Mouse (Mus musculus) forebrain, embryonic 16.5 days (tissue): Measurements from ENCODE around the gene Sox1. TPM values are rescaled to one million over a fixed set of nuclear protein-coding genes. Genes with fewer than 3 reads are reported as not detected.

Experiments used
- ATAC-seq: fragments of 200-750 bp; cut with Nextera tagmentation; 2 replicates; pipeline ENCODE4 v1.8.0; 2017; ENCODE audit warnings: mild to moderate bottlenecking, moderate library complexity
- H3K27ac ChIP-seq: fragments of 300-500 bp; sonication (generic); 2 replicates; pipeline ENCODE4 v1.5.1; 2014; ENCODE audit warnings: low read length, control low read depth
- H3K27me3 ChIP-seq: fragments of 300-500 bp; sonication (generic); replicated peaks from 2 replicates; pipeline ENCODE4 v1.6.1; 2014; ENCODE audit warnings: low read length; ENCODE audit not compliant: control insufficient read depth, insufficient read depth
- H3K36me3 ChIP-seq: fragments of 300-500 bp; sonication (generic); 2 replicates; pipeline ENCODE4 v1.6.1; 2014; ENCODE audit not compliant: control insufficient read depth, insufficient read depth
- H3K4me1 ChIP-seq: fragments of 300-500 bp; sonication (generic); replicated peaks from 2 replicates; pipeline ENCODE4 v1.6.1; 2014; ENCODE audit warnings: low read length; ENCODE audit not compliant: control insufficient read depth, insufficient read depth
- H3K4me2 ChIP-seq: fragments of 300-500 bp; sonication (generic); 2 replicates; pipeline ENCODE4 v1.6.1; 2014; ENCODE audit warnings: mild to moderate bottlenecking, low read length, control low read depth
- H3K4me3 ChIP-seq: fragments of 300-500 bp; sonication (generic); replicated peaks from 2 replicates; pipeline ENCODE4 v1.5.1; 2014; ENCODE audit warnings: mild to moderate bottlenecking, low read length, control low read depth
- H3K9ac ChIP-seq: fragments of 300-500 bp; sonication (generic); replicated peaks from 2 replicates; pipeline ENCODE4 v1.6.1; 2014; ENCODE audit warnings: low read depth, low read length, control low read depth
- H3K9me3 ChIP-seq: fragments of 300-500 bp; sonication (generic); 2 replicates; pipeline ENCODE4 v1.6.1; 2016; ENCODE audit warnings: low read length; ENCODE audit not compliant: control insufficient read depth
- WGBS: fragments of 180-500 bp; shearing (Covaris S2); extraction: QIAGEN DNeasy Blood & Tissue Kit; methylation state at CpG from one replicate; pipeline ENCODE4 v1.1.7; 2014; 5-methylcytosine and 5-hydroxymethylcytosine counted together
- polyA plus RNA-seq: library from polyadenylated mRNA; unstranded; fragments of >200 nt; fragmentation: Nextera tagmentation; extraction: Ambion mirVana; gene quantifications from 2 replicates; pipeline ENCODE4 v1.2.1, GENCODE M21; 2015

Sox1 gene
- polyA plus RNA-seq, 1 experiment from 2014 or later: 4.4 TPM

DNA sequence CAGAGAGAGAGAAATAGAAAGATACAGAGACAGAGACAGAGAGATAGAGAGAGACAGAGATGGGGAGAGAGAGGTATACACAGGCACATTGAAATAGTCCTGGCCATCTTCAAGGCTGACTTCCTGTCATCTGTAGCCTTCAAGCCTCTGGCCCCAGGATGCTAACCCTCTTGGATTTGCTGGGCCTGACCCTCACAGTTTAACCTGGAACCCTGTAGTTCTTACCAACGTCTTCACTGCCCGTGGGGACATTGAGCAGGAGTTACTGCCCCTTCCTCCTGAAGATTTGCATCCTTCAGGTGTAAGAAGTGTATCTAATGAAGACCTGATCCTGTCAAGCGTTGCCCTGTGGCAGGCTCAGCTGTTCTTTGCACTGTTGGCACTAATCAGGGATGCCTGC, 14.0 kb upstream of the Sox1 start:
- H3K27me3 ChIP-seq: peaks cover 33% of the 10 kb centered on the region
- WGBS: 81% methylated on average over 3 of the region's 3 CpGs

DNA sequence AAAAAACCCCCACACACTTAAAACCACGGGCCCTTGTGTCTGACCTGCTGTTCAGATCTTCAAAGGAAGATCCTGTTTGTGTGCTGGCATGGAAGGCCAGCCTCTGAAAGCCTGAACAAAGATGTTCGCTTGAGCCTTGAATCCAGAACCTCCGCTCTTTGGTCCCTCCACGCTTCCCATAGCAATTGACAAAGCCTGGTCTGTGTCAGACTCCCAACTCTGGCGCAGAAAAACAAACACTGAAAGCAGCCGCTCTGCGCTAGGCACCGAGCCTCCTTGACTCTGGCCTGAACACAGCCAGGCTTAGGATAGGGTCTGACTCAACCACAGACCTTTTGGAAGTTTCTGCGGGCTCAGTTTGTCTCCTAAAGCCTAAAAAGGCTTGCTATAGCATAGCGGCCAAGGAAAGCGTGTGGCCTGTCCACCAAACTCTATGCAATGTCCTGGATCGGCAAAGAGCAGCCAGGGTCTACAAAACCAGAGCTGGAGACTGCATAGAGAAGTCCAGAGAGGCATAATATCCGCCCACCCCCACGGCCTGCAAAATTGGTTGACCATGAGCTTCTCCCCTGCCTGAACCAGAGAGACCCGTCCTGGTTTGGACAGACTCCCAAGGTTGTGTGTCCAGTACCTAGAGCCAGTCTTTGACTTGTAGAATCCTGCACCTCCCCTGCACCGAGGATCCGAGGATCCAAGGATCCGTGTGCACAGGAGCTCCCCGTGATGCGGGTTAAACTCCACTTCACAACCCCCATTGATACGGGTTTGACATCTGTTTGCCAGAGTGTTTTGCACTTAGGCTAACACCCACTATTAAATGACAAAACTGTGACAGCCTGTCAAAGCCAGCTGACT, 12.2 kb upstream of the Sox1 start:
- ATAC-seq: peak; percentile 14
- 9% methylated on average over 21 of the region's 21 CpGs for WGBS
- Histone ChIP-seq H3K9ac (peak overlapping the region; percentile 15), H3K4me3 (peak overlapping the region; percentile 7; the same call in 1 of the 2 replicates), H3K9me3 (no peaks in the 10 kb centered on the region), H3K4me1 (peaks cover 34% of the 10 kb centered on the region), H3K4me2 (peak overlapping the region; percentile 80), H3K27ac (peak overlapping the region; percentile 78), H3K36me3 (no peaks in the 10 kb centered on the region), H3K27me3 (peaks cover 36% of the 10 kb centered on the region)

More for the DNA sequence above, 14.0 kb upstream of the Sox1 start:
- Histone ChIP-seq H3K9me3 (no peaks in the 10 kb centered on the region), H3K27ac (no peak overlapping the region), H3K4me2 (no peak overlapping the region), H3K36me3 (no peaks in the 10 kb centered on the region), H3K4me3 (no peak overlapping the region), H3K9ac (no peak overlapping the region), H3K4me1 (peaks cover 31% of the 10 kb centered on the region)
- no peak for ATAC-seq

DNA sequence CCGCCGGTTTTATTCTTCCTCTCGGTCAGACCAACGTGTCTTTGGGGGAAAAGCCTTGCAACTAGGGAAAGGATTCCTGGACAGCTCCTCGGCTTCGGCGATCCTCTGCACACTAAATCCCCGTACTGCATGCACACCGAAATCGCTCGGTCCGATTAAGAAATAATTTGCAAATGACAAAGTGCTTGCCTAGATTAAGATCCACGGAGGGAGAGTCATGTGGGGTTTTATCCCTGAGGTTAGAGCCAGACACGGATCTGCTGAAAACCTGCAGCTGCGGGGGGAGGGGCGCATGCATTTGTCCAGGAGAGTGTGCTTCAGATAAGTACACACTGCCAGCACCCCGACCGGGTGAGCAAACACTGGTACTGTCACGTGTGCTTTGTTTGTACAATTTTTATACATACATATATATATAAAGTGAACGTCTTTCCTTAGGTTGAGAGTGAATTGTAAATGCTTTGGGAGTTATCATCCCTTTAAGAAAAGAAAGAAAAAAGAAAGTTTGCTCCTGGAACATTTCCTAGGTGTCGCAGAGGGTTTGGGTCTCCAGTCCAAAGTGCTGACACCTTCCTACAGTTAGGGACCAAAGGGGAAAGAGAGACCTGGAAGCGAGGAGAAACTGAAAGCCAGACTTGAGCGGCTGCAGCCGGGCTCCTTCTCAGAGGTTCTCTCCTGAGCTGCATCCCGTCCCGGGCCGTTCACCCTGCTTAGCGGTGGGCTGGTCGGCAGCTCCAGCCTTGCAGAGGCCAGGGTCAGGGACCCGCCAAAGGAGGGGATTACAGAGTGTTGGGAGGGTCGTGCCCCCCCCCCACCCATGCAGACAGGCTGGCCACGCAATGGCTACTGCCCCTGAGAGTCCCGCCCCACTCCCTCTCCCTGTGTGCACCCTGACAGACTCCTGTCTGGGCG, 10.9 kb upstream of the Sox1 start:
- Histone ChIP-seq H3K36me3 (no peaks in the 10 kb centered on the region), H3K27me3 (peaks cover 40% of the 10 kb centered on the region), H3K4me1 (peaks cover 34% of the 10 kb centered on the region), H3K27ac (peak overlapping the region; percentile 92), H3K9me3 (no peaks in the 10 kb centered on the region), H3K4me3 (peak overlapping the region; percentile 53), H3K4me2 (peak overlapping the region; percentile 80), H3K9ac (peak overlapping the region; percentile 76)
- under 1% methylated on average over 34 of the region's 34 CpGs for WGBS
- ATAC-seq: peak; percentile 34

DNA sequence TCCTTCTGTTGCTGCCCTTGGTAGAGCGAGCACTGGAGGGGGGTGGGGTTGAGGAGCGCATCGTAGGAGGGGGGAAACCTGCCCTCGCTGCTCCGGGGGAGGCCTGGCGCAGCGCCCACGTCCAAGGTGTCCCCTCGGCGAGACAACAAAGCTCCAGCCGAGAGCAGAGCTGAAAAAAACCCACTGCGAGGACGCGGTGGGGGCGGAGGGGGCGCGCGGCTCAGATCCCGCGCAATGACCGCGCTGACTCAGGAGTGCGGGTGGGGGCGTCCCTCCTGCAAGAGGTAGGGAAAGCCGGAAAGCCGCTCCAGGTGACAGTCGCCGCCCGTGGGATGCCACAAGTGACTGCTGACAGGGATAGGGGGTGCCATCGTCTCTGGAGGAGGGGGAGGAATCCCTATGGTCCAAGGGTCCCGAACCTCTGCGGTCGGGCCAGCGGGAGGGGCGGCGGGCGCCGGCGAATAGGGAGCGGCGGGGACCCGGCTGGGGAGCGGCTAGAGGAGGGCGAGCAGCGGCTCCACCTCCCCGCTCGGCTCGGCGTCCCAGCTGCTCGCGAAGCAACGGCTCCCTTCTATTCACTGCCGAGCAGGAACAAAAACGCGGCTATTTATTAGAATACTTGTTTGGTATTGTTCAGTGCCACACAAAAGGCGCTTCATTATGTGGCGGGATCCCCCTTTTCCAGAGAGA, 10.0 kb upstream of the Sox1 start:
- peak; percentile 81 for ATAC-seq
- H3K9me3 ChIP-seq: no peaks in the 10 kb centered on the region
- H3K9ac ChIP-seq: peak overlapping the region; percentile 76
- H3K27ac ChIP-seq: peak overlapping the region; percentile 92
- no peaks in the 10 kb centered on the region for H3K36me3 ChIP-seq
- peaks cover 35% of the 10 kb centered on the region for H3K4me1 ChIP-seq
- H3K27me3 ChIP-seq: peaks cover 33% of the 10 kb centered on the region
- peak overlapping the region; percentile 53 for H3K4me3 ChIP-seq
- under 1% methylated on average over 54 of the region's 57 CpGs for WGBS
- H3K4me2 ChIP-seq: peak overlapping the region; percentile 80

DNA sequence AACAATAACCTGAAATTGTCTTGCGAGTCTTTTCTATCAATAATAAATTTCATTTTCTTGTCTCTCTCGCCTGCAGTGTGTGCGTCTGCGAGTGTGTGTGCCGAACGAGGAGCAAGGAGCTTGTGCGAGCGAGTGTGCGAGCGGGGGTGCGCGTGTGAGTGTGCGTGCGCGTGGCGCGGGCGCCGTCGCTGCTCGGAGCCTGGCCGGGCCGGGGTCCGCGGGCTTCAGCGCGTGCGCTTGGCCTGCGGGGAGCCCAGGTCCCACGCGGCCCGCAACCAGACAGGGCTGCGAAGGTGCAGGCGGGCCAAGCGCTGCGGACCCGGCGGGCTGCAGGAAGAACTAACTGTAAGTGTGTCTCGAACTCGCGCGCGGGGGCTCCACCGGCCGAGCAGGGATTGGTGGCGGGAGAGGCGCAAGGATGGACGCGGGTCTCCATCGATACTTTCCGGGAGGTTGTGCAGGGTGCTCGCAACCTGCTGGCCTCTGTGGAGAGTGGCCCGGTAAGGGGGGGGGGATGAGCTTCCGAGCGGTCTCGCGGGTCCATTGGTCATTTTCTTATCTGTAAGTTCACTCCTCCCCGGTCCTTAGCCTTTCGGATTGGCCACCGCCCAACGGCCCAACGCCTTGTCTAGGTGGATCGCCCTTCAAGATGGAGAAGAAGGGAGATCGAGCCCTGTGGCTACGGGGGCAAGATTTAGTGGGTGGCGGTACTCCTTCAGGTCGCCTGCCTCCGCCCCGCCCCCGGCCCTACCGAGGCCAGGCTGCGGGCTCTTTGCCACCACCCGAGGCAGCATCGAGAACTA, 9.2 kb upstream of the Sox1 start:
- Histone ChIP-seq H3K27ac (peak overlapping the region; percentile 92), H3K9ac (peak overlapping the region; percentile 76), H3K27me3 (peaks cover 25% of the 10 kb centered on the region), H3K4me1 (peaks cover 42% of the 10 kb centered on the region), H3K4me3 (peak overlapping the region; percentile 53), H3K4me2 (peak overlapping the region; percentile 80), H3K36me3 (no peaks in the 10 kb centered on the region), H3K9me3 (no peaks in the 10 kb centered on the region)
- under 1% methylated on average over 74 of the region's 74 CpGs for WGBS
- peak; percentile 35 for ATAC-seq

DNA sequence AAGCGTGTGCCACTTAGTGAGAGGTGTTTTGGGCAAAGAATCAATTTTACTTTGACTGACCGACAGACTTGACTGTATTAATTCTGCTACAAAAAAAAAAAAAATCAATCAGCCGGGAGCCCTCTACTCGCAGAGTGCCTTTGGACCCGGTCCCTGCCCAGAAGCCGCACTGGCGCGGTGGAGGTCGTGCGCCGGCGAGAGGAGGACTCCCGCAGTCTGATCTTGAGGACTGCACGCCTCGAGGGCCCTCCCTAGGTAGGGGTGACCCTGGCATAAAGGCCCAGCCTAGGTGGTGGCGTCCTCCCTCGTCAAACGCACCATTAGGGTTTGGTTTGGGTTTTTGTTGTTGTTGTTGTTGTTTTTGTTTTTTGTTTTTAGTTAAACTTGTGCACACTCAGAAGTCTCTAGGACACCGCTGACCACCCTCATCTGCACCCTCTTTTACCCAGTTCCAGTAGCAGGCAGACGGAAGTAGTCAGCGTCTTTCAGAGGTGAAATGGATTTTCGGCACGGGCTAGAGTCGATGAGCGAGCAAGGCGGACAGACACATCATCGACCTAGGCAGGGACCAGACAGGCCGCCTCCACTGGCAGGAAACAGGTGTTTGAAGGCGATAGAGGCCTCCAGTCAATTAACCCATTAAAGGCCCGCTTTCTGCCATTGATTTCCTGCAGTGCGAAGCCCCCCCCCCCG, 8.4 kb upstream of the Sox1 start:
- Histone ChIP-seq H3K27me3 (peaks cover 17% of the 10 kb centered on the region), H3K4me2 (peak overlapping the region; percentile 80), H3K9ac (peak overlapping the region; percentile 76), H3K4me3 (peak overlapping the region; percentile 53), H3K4me1 (peaks cover 48% of the 10 kb centered on the region), H3K9me3 (no peaks in the 10 kb centered on the region), H3K27ac (peak overlapping the region; percentile 92), H3K36me3 (no peaks in the 10 kb centered on the region)
- WGBS: 4% methylated on average over 32 of the region's 32 CpGs
- ATAC-seq: no peak

DNA sequence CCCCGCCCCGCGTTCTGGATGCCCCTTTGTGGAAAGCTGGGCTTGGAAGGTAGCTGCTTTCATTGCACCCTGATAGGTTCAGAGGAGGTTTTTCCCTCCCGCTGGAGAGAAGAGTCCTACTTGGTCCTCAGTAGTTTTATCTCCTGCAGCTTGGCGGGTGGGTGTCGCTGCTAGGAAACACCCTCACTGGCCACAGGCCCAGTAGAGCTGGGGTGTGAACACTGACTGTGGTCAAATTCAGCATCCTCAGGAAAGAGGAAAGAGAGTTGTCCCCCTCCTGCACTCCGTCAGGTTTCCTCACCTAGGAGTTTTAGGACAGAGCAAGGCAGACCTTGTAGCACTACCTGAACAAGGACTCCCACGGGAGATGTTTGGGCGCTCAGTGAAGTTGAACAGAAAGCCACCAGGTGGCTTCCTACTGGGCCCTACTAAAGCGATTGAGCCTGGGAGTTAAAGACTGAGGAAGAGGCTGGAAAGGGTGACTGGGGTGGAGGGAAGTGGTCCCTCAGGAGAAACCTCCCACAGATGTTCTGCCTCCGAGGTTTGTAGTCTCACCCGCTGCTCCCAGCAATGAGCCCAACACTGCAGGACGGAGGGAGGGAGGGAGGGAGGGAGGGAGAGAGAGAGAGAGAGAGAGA, 7.8 kb upstream of the Sox1 start:
- H3K4me2 ChIP-seq: peak overlapping the region; percentile 80
- peak overlapping the region; percentile 76 for H3K9ac ChIP-seq
- peaks cover 48% of the 10 kb centered on the region for H3K4me1 ChIP-seq
- ATAC-seq: no peak
- no peaks in the 10 kb centered on the region for H3K36me3 ChIP-seq
- H3K27me3 ChIP-seq: peaks cover 12% of the 10 kb centered on the region
- WGBS: 20% methylated on average over 13 of the region's 13 CpGs
- H3K27ac ChIP-seq: peak overlapping the region; percentile 92
- H3K9me3 ChIP-seq: no peaks in the 10 kb centered on the region
- H3K4me3 ChIP-seq: peak overlapping the region; percentile 53

DNA sequence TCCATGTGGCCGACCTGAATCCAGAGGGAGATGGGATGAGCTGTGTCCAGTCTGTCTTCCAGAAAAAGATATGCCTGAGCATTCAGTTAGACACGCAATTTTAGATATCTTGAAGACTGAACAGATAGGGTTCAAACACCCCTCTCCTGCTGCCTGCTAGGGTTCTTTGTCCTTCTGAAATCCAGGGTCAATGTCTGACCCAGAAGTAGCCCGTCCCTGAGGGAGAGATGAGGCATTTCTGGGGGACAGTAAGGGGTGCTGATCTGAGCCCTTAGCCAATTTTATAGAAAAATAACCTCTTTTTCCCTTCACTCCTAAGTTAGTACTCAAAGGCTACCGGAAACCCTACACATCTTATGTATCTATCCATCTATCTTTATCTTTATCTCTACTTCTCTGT, 7.2 kb upstream of the Sox1 start:
- 37% methylated on average over 4 of the region's 4 CpGs for WGBS
- H3K36me3 ChIP-seq: no peaks in the 10 kb centered on the region
- H3K9ac ChIP-seq: peak overlapping the region; percentile 40
- H3K4me2 ChIP-seq: peak overlapping the region; percentile 80
- H3K9me3 ChIP-seq: no peaks in the 10 kb centered on the region
- H3K4me1 ChIP-seq: peaks cover 49% of the 10 kb centered on the region
- no peak for ATAC-seq
- peak overlapping the region; percentile 53 for H3K4me3 ChIP-seq
- peaks cover 12% of the 10 kb centered on the region for H3K27me3 ChIP-seq
- H3K27ac ChIP-seq: peak overlapping the region; percentile 69
